In the genomic region with DNA sequence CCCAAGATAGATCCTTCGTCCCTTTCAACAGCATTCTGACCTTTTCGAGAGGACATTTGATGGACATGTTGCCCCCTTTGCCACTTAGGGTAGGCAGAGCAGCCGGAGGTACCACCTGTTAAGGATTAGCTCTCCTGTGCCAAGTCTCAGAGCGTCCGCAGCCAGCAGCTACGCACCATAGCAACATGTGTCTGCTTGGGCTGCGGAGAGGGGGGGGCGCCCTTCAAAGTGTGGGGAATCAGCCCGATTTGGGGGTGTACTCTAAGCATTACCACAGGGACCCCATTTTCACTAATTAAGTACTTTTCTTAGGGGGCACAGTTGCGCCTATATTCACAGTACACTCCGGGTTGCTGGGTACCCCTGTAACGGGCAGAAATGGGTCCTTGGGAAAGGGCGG, we compare ENCODE assay signal across 8 mouse cellular contexts.
A peak's percentile ranks its signal among the peaks of the same experiment; 100 is the strongest.
DNase-seq lines count a peak whose midpoint lies in the region; ATAC-seq and TF ChIP-seq lines count a peak whose summit lies in the region.

No protein-coding gene starts in this region.

- DNase-seq in heart, adult 11 months: no peak
- DNase-seq in cerebellum, adult 2 months: peak; percentile 48 to 50
- no peak for DNase-seq in liver, embryonic 14.5 days (ENCODE audit: low read depth in 3 of 3, low spot score in 3 of 3)
- DNase-seq in frontal cortex, postnatal 14 days (ENCODE audit: low spot score in 2 of 2): no peak
- DNase-seq in lung, postnatal 25 days (ENCODE audit: low spot score): no peak

- TF ChIP-seq EP300 in liver, embryonic 14.5 days (IDR thresholded peaks at IDR 0.05; ENCODE audit: low read depth): no peak

- peaks cover 59% of the 10 kb centered on the region for H3K9me3 ChIP-seq in heart, embryonic 13.5 days
- H3K9me3 ChIP-seq in forebrain, embryonic 13.5 days (replicated peaks): peaks cover 56% of the 10 kb centered on the region
- no peaks in the 10 kb centered on the region for H3K9me3 ChIP-seq in liver, embryonic 14.5 days (ENCODE audit: control insufficient read depth, low read length)

- peaks cover 18% of the 10 kb centered on the region; the same call in 1 of the 2 replicates for H3K36me3 ChIP-seq in heart, embryonic 13.5 days
- H3K36me3 ChIP-seq in forebrain, embryonic 13.5 days (ENCODE audit: poor library complexity, severe bottlenecking): 0 out of 2 replicates have a peak, but pooled peaks cover 6% of the 10 kb centered on the region
- H3K36me3 ChIP-seq in liver, embryonic 14.5 days (replicated peaks; ENCODE audit: control insufficient read depth, insufficient read depth, low read depth): no peaks in the 10 kb centered on the region

- ATAC-seq in heart, embryonic 13.5 days (ENCODE audit: extremely low read depth, insufficient number of reproducible peaks, low FRiP score, low TSS enrichment): no peak
- ATAC-seq in forebrain, embryonic 13.5 days: no peak
- ATAC-seq in liver, embryonic 14.5 days (ENCODE audit: insufficient read depth): no peak
- no peak for ATAC-seq in granulocyte monocyte progenitor cell, adult 5-6 weeks (replicated peaks; ENCODE audit: poor library complexity, severe bottlenecking)

- peaks cover 17% of the 10 kb centered on the region for H3K4me1 ChIP-seq in heart, embryonic 13.5 days
- no peaks in the 10 kb centered on the region for H3K4me1 ChIP-seq in cerebellum, adult 2 months (ENCODE audit: control insufficient read depth, insufficient read depth, low read length)
- H3K4me1 ChIP-seq in forebrain, embryonic 13.5 days: peaks cover 7% of the 10 kb centered on the region
- peaks cover 0 to 5% of the 10 kb centered on the region in 2 experiments; a peak in 1 of 4 replicates for H3K4me1 ChIP-seq in liver, embryonic 14.5 days (replicated peaks; ENCODE audit: control insufficient read depth in 2 of 2, insufficient read depth in 2 of 2, low read length in 1 of 2)

- TF ChIP-seq CTCF in cerebellum, adult 2 months (IDR thresholded peaks at IDR 0.05; ENCODE audit: borderline replicate concordance, insufficient read depth, low read depth, low read length): no peak
- no peak for TF ChIP-seq CTCF in liver, embryonic 14.5 days (IDR thresholded peaks at IDR 0.05; ENCODE audit: low read depth)

- TF ChIP-seq POLR2A in cerebellum, adult 2 months (IDR thresholded peaks at IDR 0.05; ENCODE audit: borderline replicate concordance, insufficient read depth, low read length): no peak

- peak overlapping the region; percentile 60 for H3K4me3 ChIP-seq in heart, embryonic 13.5 days
- H3K4me3 ChIP-seq in cerebellum, adult 2 months (replicated peaks; ENCODE audit: insufficient read depth, low read depth, low read length): peak overlapping the region; percentile 83
- peak overlapping the region; percentile 49 for H3K4me3 ChIP-seq in forebrain, embryonic 13.5 days
- peak overlapping the region; percentile 11 to 21; a peak in 2 of 4 replicates for H3K4me3 ChIP-seq in liver, embryonic 14.5 days (ENCODE audit: insufficient read depth in 1 of 2, low read depth in 2 of 2, low read length in 2 of 2)

- peak overlapping the region; percentile 77 for H3K9ac ChIP-seq in heart, embryonic 13.5 days
- H3K9ac ChIP-seq in forebrain, embryonic 13.5 days: no peak overlapping the region
- H3K9ac ChIP-seq in liver, embryonic 14.5 days (replicated peaks): no peak overlapping the region

- no peak overlapping the region for H3K27ac ChIP-seq in heart, embryonic 13.5 days (replicated peaks)
- H3K27ac ChIP-seq in cerebellum, adult 2 months (ENCODE audit: insufficient read depth, low read length): peak overlapping the region; percentile 98
- 0 out of 2 replicates have a peak overlapping the region, but pooled peaks have one; percentile 69 for H3K27ac ChIP-seq in forebrain, embryonic 13.5 days
- no peak overlapping the region for H3K27ac ChIP-seq in liver, embryonic 14.5 days

- WGBS in heart, embryonic 13.5 days: 56% methylated on average over 13 of the region's 13 CpGs
- WGBS in cerebellum, adult 2 months: 52% methylated on average over 13 of the region's 13 CpGs
- WGBS in forebrain, embryonic 13.5 days: 51% methylated on average over 13 of the region's 13 CpGs
- WGBS in liver, embryonic 14.5 days (ENCODE audit: insufficient replicate concordance): 56% methylated on average over 13 of the region's 13 CpGs

- peak overlapping the region; percentile 67 for H3K4me2 ChIP-seq in heart, embryonic 13.5 days
- H3K4me2 ChIP-seq in forebrain, embryonic 13.5 days: peak overlapping the region; percentile 62
- peak overlapping the region; percentile 17; the same call in 1 of the 2 replicates for H3K4me2 ChIP-seq in liver, embryonic 14.5 days (ENCODE audit: low read depth)

- H3K27me3 ChIP-seq in heart, embryonic 13.5 days (replicated peaks): no peaks in the 10 kb centered on the region
- H3K27me3 ChIP-seq in cerebellum, adult 2 months (ENCODE audit: control insufficient read depth, insufficient read depth, low read length): no peaks in the 10 kb centered on the region
- H3K27me3 ChIP-seq in forebrain, embryonic 13.5 days: no peaks in the 10 kb centered on the region
- H3K27me3 ChIP-seq in liver, embryonic 14.5 days (ENCODE audit: control insufficient read depth, insufficient read depth, low read length): peaks cover 11% of the 10 kb centered on the region

Comparison
In these comparisons a context has a peak if more than half of its experiments do, and no peak if none do; other contexts are left out.
1. H3K27ac ChIP-seq: peak in cerebellum, adult 2 months (single experiment) and forebrain, embryonic 13.5 days (single experiment); none in heart, embryonic 13.5 days (single experiment) and liver, embryonic 14.5 days (single experiment).
2. H3K4me2 ChIP-seq: peak in every context shown above with its lines; median percentile 67 in heart, embryonic 13.5 days; 62 in forebrain, embryonic 13.5 days; 17 in liver, embryonic 14.5 days.
3. H3K4me3 ChIP-seq: peak in every context shown above with its lines; median percentile 83 in cerebellum, adult 2 months; 60 in heart, embryonic 13.5 days; 49 in forebrain, embryonic 13.5 days; 16 in liver, embryonic 14.5 days.
4. DNase-seq: peak in cerebellum, adult 2 months (2 of 2); none in heart, adult 11 months (single experiment), liver, embryonic 14.5 days (0 of 3), frontal cortex, postnatal 14 days (0 of 2) and lung, postnatal 25 days (single experiment).